Comparison of ENCODE assay signal across 24 mouse cellular contexts in genomic region chr7:24978781-24979180, GRCm38 (mm10). TPM values are rescaled to one million over a fixed set of nuclear protein-coding genes. Genes with fewer than 3 reads are reported as not detected.
DNase-seq lines count a peak whose midpoint lies in the region; ATAC-seq and TF ChIP-seq lines count a peak whose summit lies in the region.
"Had no signal": no experiment of that assay in that cellular context is flagged by ENCODE, and none has a peak within 500 bp of the region (broad histone marks: within the 10 kb centered on the region; RNA-seq: fewer than 3 reads in every experiment).

No protein-coding gene starts in this region.

- WGBS in liver, embryonic 12.5 days (ENCODE audit: insufficient replicate concordance) = 20% methylated on average over 7 of the region's 7 CpGs
- WGBS in hindbrain, postnatal 0 days = 83% methylated on average over 7 of the region's 7 CpGs
- WGBS in forebrain, embryonic 11.5 days = 83% methylated on average over 7 of the region's 7 CpGs

- DNase-seq in liver = peak; percentile 38
- DNase-seq in CH12.LX (ENCODE audit: extremely low read depth) = peak; percentile 34
- no peak for DNase-seq in adrenal gland, adult (ENCODE audit: inconsistent age in 2 of 2, low spot score in 1 of 2)
- no peak for DNase-seq in hindbrain, postnatal 0 days (ENCODE audit: low spot score)
- no peak for DNase-seq in forebrain, embryonic 11.5 days (ENCODE audit: low spot score)
- DNase-seq: adrenal gland, postnatal 36 days; heart, postnatal 10 days; kidney, postnatal 36 days; lung, embryonic 14.5 days; thymus, postnatal 36 days had no signal

- peaks cover 5% of the 10 kb centered on the region for H3K4me1 ChIP-seq in liver, embryonic 12.5 days
- H3K4me1 ChIP-seq in CH12.LX (ENCODE audit: control insufficient read depth in 1 of 2, insufficient read depth in 2 of 2) = peaks cover 5 to 31% of the 10 kb centered on the region in 2 experiments; a peak in 3 of 4 replicates
- no peaks in the 10 kb centered on the region for H3K4me1 ChIP-seq in hindbrain, postnatal 0 days (ENCODE audit: insufficient read depth, low read length)
- no peaks in the 10 kb centered on the region for H3K4me1 ChIP-seq in forebrain, embryonic 11.5 days (replicated peaks; ENCODE audit: control insufficient read depth, insufficient read depth, low read length)
- H3K4me1 ChIP-seq: embryonic facial prominence, embryonic 13.5 days; heart, embryonic 10.5 days; hindbrain, embryonic 13.5 days; intestine, embryonic 15.5 days; midbrain, embryonic 15.5 days had no signal

- TF ChIP-seq POLR2A in CH12.LX (IDR thresholded peaks at IDR 0.05; ENCODE audit: low read depth, low read length) = no peak

- in situ Hi-C loops in CH12.LX (cut with MboI; ENCODE audit: low pct_ligation_motif_present, low pct_unique_long_range_greater_than_20kb, low sequenced_read_pairs) = no loop called here

- H3K36me3 ChIP-seq in liver, embryonic 12.5 days = no peaks in the 10 kb centered on the region
- no peaks in the 10 kb centered on the region for H3K36me3 ChIP-seq in CH12.LX (replicated peaks in 1 of 2; ENCODE audit: control insufficient read depth in 1 of 2, insufficient read depth in 1 of 2, low read length in 1 of 2)
- H3K36me3 ChIP-seq in hindbrain, postnatal 0 days (ENCODE audit: insufficient read depth, low read length) = peaks cover 50% of the 10 kb centered on the region
- no peaks in the 10 kb centered on the region for H3K36me3 ChIP-seq in forebrain, embryonic 11.5 days (ENCODE audit: control insufficient read depth, insufficient read depth, low read length)
- H3K36me3 ChIP-seq: embryonic facial prominence, embryonic 13.5 days; heart, embryonic 10.5 days; intestine, embryonic 15.5 days had no signal

- no peak for TF ChIP-seq RAD21 in CH12.LX (IDR thresholded peaks at IDR 0.05; ENCODE audit: low read depth, low read length)

- ATAC-seq in liver, embryonic 12.5 days = no peak
- ATAC-seq in granulocyte monocyte progenitor cell, adult 5-6 weeks (replicated peaks; ENCODE audit: poor library complexity, severe bottlenecking) = peak; percentile 91
- ATAC-seq in monocyte, adult 5-6 weeks (replicated peaks; ENCODE audit: insufficient number of reproducible peaks, low FRiP score, low TSS enrichment, poor library complexity, severe bottlenecking) = peak; percentile 83
- no peak for ATAC-seq in hindbrain, postnatal 0 days
- ATAC-seq in forebrain, embryonic 11.5 days (replicated peaks; ENCODE audit: low FRiP score) = no peak
- ATAC-seq: forebrain, embryonic 16.5 days; intestine, embryonic 15.5 days; midbrain, embryonic 15.5 days had no signal

- no peak for TF ChIP-seq CTCF in CH12.LX (conservative IDR thresholded peaks at IDR 0.05 in 1 of 2, IDR thresholded peaks at IDR 0.05 in 1 of 2; ENCODE audit: low read depth in 2 of 2, low read length in 2 of 2)
- no peak for TF ChIP-seq CTCF in hindbrain, postnatal 0 days (IDR thresholded peaks at IDR 0.05; ENCODE audit: low read depth)

- no peak overlapping the region for H3K27ac ChIP-seq in liver, embryonic 12.5 days
- no peak overlapping the region for H3K27ac ChIP-seq in CH12.LX (ENCODE audit: insufficient read depth, low read depth)
- no peak overlapping the region for H3K27ac ChIP-seq in hindbrain, postnatal 0 days
- H3K27ac ChIP-seq in forebrain, embryonic 11.5 days (ENCODE audit: low read depth, low read length) = no peak overlapping the region
- H3K27ac ChIP-seq: embryonic facial prominence, embryonic 13.5 days; heart, embryonic 10.5 days; hindbrain, embryonic 13.5 days; intestine, embryonic 15.5 days; midbrain, embryonic 15.5 days had no signal

- no peak overlapping the region for H3K9ac ChIP-seq in liver, embryonic 12.5 days
- no peak overlapping the region for H3K9ac ChIP-seq in CH12.LX (ENCODE audit: insufficient read depth, low read depth)
- no peak overlapping the region for H3K9ac ChIP-seq in hindbrain, postnatal 0 days (replicated peaks; ENCODE audit: low read length)
- H3K9ac ChIP-seq in forebrain, embryonic 11.5 days (ENCODE audit: low read length) = no peak overlapping the region
- H3K9ac ChIP-seq: embryonic facial prominence, embryonic 13.5 days; hindbrain, embryonic 13.5 days; intestine, embryonic 15.5 days; lung, embryonic 14.5 days; midbrain, embryonic 15.5 days had no signal

- dilution Hi-C loops in CH12.LX (cut with MboI; ENCODE audit: extremely low pct_ligation_motif_present, extremely low pct_unique_long_range_greater_than_20kb, low sequenced_read_pairs) = no loop called here

- no peak overlapping the region for H3K4me2 ChIP-seq in liver, embryonic 12.5 days
- H3K4me2 ChIP-seq in CH12.LX (ENCODE audit: insufficient read depth, low read depth, poor library complexity, severe bottlenecking) = no peak overlapping the region
- no peak overlapping the region for H3K4me2 ChIP-seq in hindbrain, postnatal 0 days (ENCODE audit: low read depth, low read length)
- no peak overlapping the region for H3K4me2 ChIP-seq in forebrain, embryonic 11.5 days (ENCODE audit: low read depth, low read length, severe bottlenecking)
- H3K4me2 ChIP-seq: embryonic facial prominence, embryonic 13.5 days; hindbrain, embryonic 13.5 days; intestine, embryonic 15.5 days; lung, embryonic 14.5 days; midbrain, embryonic 15.5 days had no signal

- peaks cover 13% of the 10 kb centered on the region; the same call in 1 of the 2 replicates for H3K27me3 ChIP-seq in liver, embryonic 12.5 days (replicated peaks)
- H3K27me3 ChIP-seq in CH12.LX (replicated peaks) = peaks cover 56% of the 10 kb centered on the region
- no peaks in the 10 kb centered on the region for H3K27me3 ChIP-seq in hindbrain, postnatal 0 days (ENCODE audit: insufficient read depth, low read length)
- no peaks in the 10 kb centered on the region for H3K27me3 ChIP-seq in forebrain, embryonic 11.5 days (ENCODE audit: control insufficient read depth, insufficient read depth, low read length)
- H3K27me3 ChIP-seq: embryonic facial prominence, embryonic 13.5 days; hindbrain, embryonic 13.5 days; intestine, embryonic 15.5 days; midbrain, embryonic 15.5 days had no signal

- H3K79me2 ChIP-seq in CH12.LX (replicated peaks; ENCODE audit: control insufficient read depth, extremely low read depth, insufficient read depth, poor library complexity, severe bottlenecking) = no peaks in the 10 kb centered on the region

- TF ChIP-seq EP300 in CH12.LX (IDR thresholded peaks at IDR 0.05; ENCODE audit: low read length) = no peak

- no peaks in the 10 kb centered on the region for H3K9me3 ChIP-seq in liver, embryonic 12.5 days (replicated peaks)
- no peaks in the 10 kb centered on the region for H3K9me3 ChIP-seq in CH12.LX (replicated peaks; ENCODE audit: low read length)
- H3K9me3 ChIP-seq in hindbrain, postnatal 0 days (ENCODE audit: low read length) = no peaks in the 10 kb centered on the region
- H3K9me3 ChIP-seq in forebrain, embryonic 11.5 days (ENCODE audit: control insufficient read depth, low read length) = no peaks in the 10 kb centered on the region
- H3K9me3 ChIP-seq: embryonic facial prominence, embryonic 13.5 days; heart, embryonic 10.5 days; hindbrain, embryonic 13.5 days; intestine, embryonic 15.5 days; midbrain, embryonic 15.5 days had no signal

- no peak overlapping the region for H3K4me3 ChIP-seq in liver, embryonic 12.5 days
- H3K4me3 ChIP-seq in CH12.LX (replicated peaks in 1 of 3; ENCODE audit: low read depth in 2 of 3, low read length in 2 of 3, poor library complexity in 1 of 3) = peak overlapping the region in 1 of 3 experiments; percentile 9
- H3K4me3 ChIP-seq in hindbrain, postnatal 0 days (ENCODE audit: low read length) = no peak overlapping the region
- H3K4me3 ChIP-seq in forebrain, embryonic 11.5 days (ENCODE audit: low read depth, low read length) = no peak overlapping the region
- H3K4me3 ChIP-seq: embryonic facial prominence, embryonic 13.5 days; heart, embryonic 10.5 days; hindbrain, embryonic 13.5 days; intestine, embryonic 15.5 days; midbrain, embryonic 15.5 days had no signal

TF ChIP-seq in CH12.LX, 34 proteins besides CTCF, POLR2A, EP300 and RAD21 (continues in another document):
- no peak for TF ChIP-seq MYC (IDR thresholded peaks at IDR 0.05; ENCODE audit: low read depth, low read length)

RNA-seq across cellular contexts. Expression of gene Rabac1, which starts 6.2 kb away (rescaled TPM):
- 63.4 and 67.4 TPM in 2 replicates for polyA plus RNA-seq in liver, embryonic 12.5 days (2016; fragmentation: Nextera tagmentation; extraction: Ambion mirVana)
- total RNA-seq in CH12.LX (2012; rRNA removed) (89.0 and 135 TPM in 2 replicates), CH12.LX (2014; rRNA removed) (64.4 and 70.5 TPM in 2 replicates)
- polyA plus RNA-seq in CH12.LX (2012; ENCODE audit: insufficient read length, low read depth) = 37.3 and 44.6 TPM in 2 replicates
- total RNA-seq in granulocyte monocyte progenitor cell, adult 5-6 weeks (2014; fragmentation: Nextera tagmentation) = 112 and 164 TPM in 2 replicates
- 118 and 121 TPM in 2 replicates for total RNA-seq in granulocyte monocyte progenitor cell, adult 5-6 weeks (2017)
- 82.7 to 149 TPM (median 92.1 TPM) in 3 replicates for total RNA-seq in monocyte, adult 5-6 weeks (2017)
- 705 and 708 TPM in 2 replicates for total RNA-seq in hindbrain, postnatal 0 days (2014; rRNA removed)
- 497 and 530 TPM in 2 replicates for polyA plus RNA-seq in hindbrain, postnatal 0 days (2015; fragmentation: Nextera tagmentation; extraction: Ambion mirVana)
- 82.6 and 87.3 TPM in 2 replicates for polyA plus RNA-seq in forebrain, embryonic 11.5 days (2014; fragmentation: Nextera tagmentation; extraction: Ambion mirVana)

RNA-seq across cellular contexts. Expression of gene Atp1a3, which starts 27.0 kb away (rescaled TPM):
- polyA plus RNA-seq in liver, embryonic 12.5 days (2016; fragmentation: Nextera tagmentation; extraction: Ambion mirVana) = 0.45 and 0.50 TPM in 2 replicates
- total RNA-seq in CH12.LX (2012; rRNA removed) (0.08 and 0.17 TPM in 2 replicates), CH12.LX (2014; rRNA removed) (not detected in 2 replicates)
- polyA plus RNA-seq in CH12.LX (2012; ENCODE audit: insufficient read length, low read depth) = 0.15 and 0.24 TPM in 2 replicates
- 34.6 and 53.7 TPM in 2 replicates for total RNA-seq in granulocyte monocyte progenitor cell, adult 5-6 weeks (2014; fragmentation: Nextera tagmentation)
- total RNA-seq in granulocyte monocyte progenitor cell, adult 5-6 weeks (2017) = 24.4 and 34.1 TPM in 2 replicates
- 54.0 to 91.3 TPM (median 63.7 TPM) in 3 replicates for total RNA-seq in monocyte, adult 5-6 weeks (2017)
- total RNA-seq in hindbrain, postnatal 0 days (2014; rRNA removed) = 572 and 588 TPM in 2 replicates
- 649 and 730 TPM in 2 replicates for polyA plus RNA-seq in hindbrain, postnatal 0 days (2015; fragmentation: Nextera tagmentation; extraction: Ambion mirVana)
- polyA plus RNA-seq in forebrain, embryonic 11.5 days (2014; fragmentation: Nextera tagmentation; extraction: Ambion mirVana) = 36.3 and 40.2 TPM in 2 replicates

RNA-seq across cellular contexts. Expression of gene Gm4881, which starts 34.5 kb away (rescaled TPM):
- not detected in 2 replicates for polyA plus RNA-seq in liver, embryonic 12.5 days (2016; fragmentation: Nextera tagmentation; extraction: Ambion mirVana)
- total RNA-seq in CH12.LX (2012; rRNA removed) (not detected in 2 replicates), CH12.LX (2014; rRNA removed) (not detected in 2 replicates)
- polyA plus RNA-seq in CH12.LX (2012; ENCODE audit: insufficient read length, low read depth) = not detected in 2 replicates
- not detected in 2 replicates for total RNA-seq in granulocyte monocyte progenitor cell, adult 5-6 weeks (2014; fragmentation: Nextera tagmentation)
- total RNA-seq in granulocyte monocyte progenitor cell, adult 5-6 weeks (2017) = not detected in 2 replicates
- not detected in 3 replicates for total RNA-seq in monocyte, adult 5-6 weeks (2017)
- total RNA-seq in hindbrain, postnatal 0 days (2014; rRNA removed) = 0.90 and 6.6 TPM in 2 replicates
- 2.4 TPM in 2 replicates for polyA plus RNA-seq in hindbrain, postnatal 0 days (2015; fragmentation: Nextera tagmentation; extraction: Ambion mirVana)
- polyA plus RNA-seq in forebrain, embryonic 11.5 days (2014; fragmentation: Nextera tagmentation; extraction: Ambion mirVana) = 0.32 and 0.55 TPM in 2 replicates
- total RNA-seq: adrenal gland, postnatal 36 days; ES-E14; gastrocnemius, adult 18-20 months; gastrocnemius, postnatal 4 days; heart, postnatal 10 days; left cerebral cortex, postnatal 25 days had no signal
- polyA plus RNA-seq: embryonic facial prominence, embryonic 13.5 days; heart, embryonic 10.5 days; intestine, embryonic 15.5 days; kidney, embryonic 14.5 days; lung, embryonic 14.5 days had no signal

Comparison
In these comparisons a context has a peak if more than half of its experiments do, and no peak if none do; other contexts are left out.
1. DNase-seq: peak in liver (single experiment) and CH12.LX (single experiment); none in adrenal gland, adult (0 of 2), hindbrain, postnatal 0 days (single experiment) and forebrain, embryonic 11.5 days (single experiment).
2. ATAC-seq: peak in granulocyte monocyte progenitor cell, adult 5-6 weeks (single experiment) and monocyte, adult 5-6 weeks (single experiment); none in liver, embryonic 12.5 days (single experiment), hindbrain, postnatal 0 days (single experiment) and forebrain, embryonic 11.5 days (single experiment).
3. RNA of gene Atp1a3, which starts 27.0 kb away (total RNA-seq): 572 to 588 TPM in hindbrain, postnatal 0 days, 54.0 to 91.3 TPM in monocyte, adult 5-6 weeks and 24.4 to 53.7 TPM in granulocyte monocyte progenitor cell, adult 5-6 weeks; 0.08 to 0.17 TPM in CH12.LX; every median in the first group is over 10 times any median in the second.